Mouse (Mus musculus) neural tube, embryonic 14.5 days (tissue): ENCODE results near the gene Nxt1. TPM values are rescaled to one million over a fixed set of nuclear protein-coding genes. Genes with fewer than 3 reads are reported as not detected.
A peak's percentile ranks its signal among the peaks of the same experiment; 100 is the strongest.

Experiments
- ATAC-seq: fragments of 200-750 bp; cut with Nextera tagmentation; 2 replicates; pipeline ENCODE4 v1.8.0; 2017; ENCODE audit warnings: low read depth, mild to moderate bottlenecking, moderate TSS enrichment, moderate library complexity
- H3K27ac ChIP-seq: fragments of 300-500 bp; sonication (generic); 2 replicates; pipeline ENCODE4 v1.5.1; 2014; ENCODE audit warnings: low read depth, mild to moderate bottlenecking, control low read depth, low read length, moderate library complexity, mixed read lengths
- H3K27me3 ChIP-seq: fragments of 300-500 bp; sonication (generic); 2 replicates; pipeline ENCODE4 v1.6.1; 2014; ENCODE audit warnings: low read length; ENCODE audit not compliant: control insufficient read depth, insufficient read depth
- H3K36me3 ChIP-seq: fragments of 300-500 bp; sonication (generic); 2 replicates; pipeline ENCODE4 v1.6.1; 2014; ENCODE audit warnings: low read length, mixed read lengths; ENCODE audit not compliant: control insufficient read depth, insufficient read depth
- H3K4me1 ChIP-seq: fragments of 300-500 bp; sonication (generic); 2 replicates; pipeline ENCODE4 v1.6.1; 2014; ENCODE audit warnings: low read length; ENCODE audit not compliant: control insufficient read depth, insufficient read depth
- H3K4me2 ChIP-seq: fragments of 300-500 bp; sonication (generic); 2 replicates; pipeline ENCODE4 v1.6.1; 2014; ENCODE audit warnings: mild to moderate bottlenecking, low read depth, low read length, control low read depth
- H3K4me3 ChIP-seq: fragments of 300-500 bp; sonication (generic); 2 replicates; pipeline ENCODE4 v1.5.1; 2014; ENCODE audit warnings: low read depth, low read length, control low read depth, mixed read lengths
- H3K9ac ChIP-seq: fragments of 300-500 bp; sonication (generic); replicated peaks from 2 replicates; pipeline ENCODE4 v1.6.1; 2014; ENCODE audit warnings: low read depth, mild to moderate bottlenecking, control low read depth, low read length, mixed read lengths
- H3K9me3 ChIP-seq: fragments of 300-500 bp; sonication (generic); 2 replicates; pipeline ENCODE4 v1.6.1; 2016; ENCODE audit warnings: low read length; ENCODE audit not compliant: control insufficient read depth
- WGBS: fragments of 180-500 bp; shearing (Covaris S2); extraction: QIAGEN DNeasy Blood & Tissue Kit; methylation state at CpG from one replicate; pipeline ENCODE4 v1.1.7; 2014; 5-methylcytosine and 5-hydroxymethylcytosine counted together
- polyA plus RNA-seq: library from polyadenylated mRNA; unstranded; fragments of >200 nt; fragmentation: Nextera tagmentation; extraction: Ambion mirVana; gene quantifications from 2 replicates; pipeline ENCODE4 v1.2.1, GENCODE M21; 2014

Nxt1 gene
- polyA plus RNA-seq, 1 experiment from 2014 or later = 43.3 TPM

DNA sequence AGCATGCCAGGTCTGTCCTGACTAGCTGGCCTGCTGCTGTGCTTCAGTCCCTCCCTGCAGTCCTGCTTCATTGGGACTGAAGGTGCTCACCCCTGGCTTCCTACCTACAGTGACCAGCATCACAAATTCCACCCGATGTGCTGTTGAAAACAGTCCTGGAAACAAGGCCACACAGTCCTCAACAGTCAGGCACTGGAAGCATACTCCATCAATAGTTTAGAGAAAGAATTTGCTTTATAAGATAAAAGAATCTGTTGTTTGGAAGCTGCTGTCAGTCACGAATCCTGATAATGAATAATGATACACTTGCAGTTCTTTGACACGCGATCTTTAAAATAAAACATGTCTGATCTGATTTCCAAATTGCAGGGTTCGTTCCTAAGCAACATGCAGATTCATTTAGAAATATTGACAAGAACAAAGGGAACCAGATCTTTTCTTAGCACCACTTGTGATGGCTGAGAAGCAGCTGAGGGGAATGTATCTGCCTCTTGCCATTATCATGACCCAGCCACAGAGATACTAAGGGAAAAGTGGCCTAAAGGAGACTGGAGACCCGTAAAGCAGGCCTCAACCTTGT, 27.9 kb upstream of the Nxt1 start:
- Histone ChIP-seq H3K4me3 (no peak overlapping the region), H3K4me1 (no peaks in the 10 kb centered on the region), H3K27me3 (no peaks in the 10 kb centered on the region), H3K36me3 (no peaks in the 10 kb centered on the region), H3K9ac (no peak overlapping the region), H3K27ac (no peak overlapping the region), H3K9me3 (no peaks in the 10 kb centered on the region), H3K4me2 (no peak overlapping the region)
- WGBS = 89% methylated on average over 6 of the region's 6 CpGs
- no peak for ATAC-seq

DNA sequence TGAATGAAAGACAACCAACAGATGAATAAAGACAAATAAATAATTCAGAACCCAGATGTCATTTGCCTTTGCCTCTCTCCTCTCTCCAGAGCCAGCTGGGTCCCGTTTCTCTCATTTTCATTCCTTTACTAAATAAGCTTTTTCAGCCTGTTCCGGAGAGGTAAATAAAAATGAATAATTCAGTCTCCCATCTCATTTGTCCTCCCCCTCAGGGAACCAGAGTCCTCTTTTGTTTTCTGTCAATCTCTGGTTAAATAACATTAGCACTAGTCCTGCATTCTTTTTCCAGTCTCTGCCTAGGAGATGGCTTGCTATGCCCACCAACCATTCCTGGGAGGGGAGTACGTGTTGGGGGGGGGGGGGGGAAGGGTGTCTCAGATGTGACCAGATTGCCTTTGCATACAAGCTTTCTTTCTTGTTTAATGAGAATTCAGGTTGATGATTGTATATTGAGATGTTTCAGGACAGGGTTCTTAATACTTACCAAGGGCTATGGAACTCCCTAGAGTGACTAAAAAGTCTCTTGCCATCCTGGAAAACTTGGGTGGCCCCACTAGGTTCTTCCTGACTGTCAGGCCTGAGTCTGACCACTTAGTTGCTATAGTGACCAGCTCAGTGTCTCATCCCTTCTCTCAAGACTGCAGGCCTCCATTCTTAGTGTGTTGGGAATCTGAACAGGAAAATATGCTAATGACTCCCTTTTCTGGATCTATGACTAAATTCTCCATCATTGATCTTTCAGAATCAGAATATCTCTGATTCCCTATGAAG, 21.6 kb upstream of the Nxt1 start:
- Histone ChIP-seq H3K4me3 (no peak overlapping the region), H3K36me3 (no peaks in the 10 kb centered on the region), H3K27me3 (no peaks in the 10 kb centered on the region), H3K9ac (no peak overlapping the region), H3K27ac (no peak overlapping the region), H3K4me2 (no peak overlapping the region), H3K9me3 (no peaks in the 10 kb centered on the region), H3K4me1 (peaks cover 6% of the 10 kb centered on the region)
- peak; percentile 72 for ATAC-seq
- 15% methylated on average over 3 of the region's 3 CpGs for WGBS

DNA sequence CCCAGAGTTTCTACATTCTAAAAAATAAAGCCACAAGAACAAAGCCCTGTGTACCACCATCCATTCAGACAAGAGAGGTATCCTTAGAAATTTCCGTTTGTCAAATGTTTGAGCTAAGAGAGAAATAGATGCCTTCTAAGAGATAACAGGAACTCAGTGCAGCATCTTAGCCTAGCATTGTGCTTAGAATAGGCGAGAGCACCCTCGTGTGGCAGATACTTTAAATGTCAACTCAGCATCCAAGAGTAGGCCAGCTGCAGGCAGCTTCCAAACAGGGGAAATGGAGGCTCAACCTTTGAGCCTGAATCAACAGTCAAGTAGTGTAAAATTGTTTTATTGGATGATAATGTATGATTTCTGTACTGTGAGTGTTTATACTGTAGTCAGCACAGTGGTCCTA, 17.4 kb upstream of the Nxt1 start:
- no peak overlapping the region for H3K27ac ChIP-seq
- peaks cover 6% of the 10 kb centered on the region for H3K4me1 ChIP-seq
- 4% methylated on average over 3 of the region's 3 CpGs for WGBS
- no peak overlapping the region for H3K4me3 ChIP-seq
- H3K36me3 ChIP-seq = no peaks in the 10 kb centered on the region
- no peak overlapping the region for H3K4me2 ChIP-seq
- H3K9ac ChIP-seq = no peak overlapping the region
- no peaks in the 10 kb centered on the region for H3K27me3 ChIP-seq
- H3K9me3 ChIP-seq = no peaks in the 10 kb centered on the region
- ATAC-seq = peak; percentile 78

DNA sequence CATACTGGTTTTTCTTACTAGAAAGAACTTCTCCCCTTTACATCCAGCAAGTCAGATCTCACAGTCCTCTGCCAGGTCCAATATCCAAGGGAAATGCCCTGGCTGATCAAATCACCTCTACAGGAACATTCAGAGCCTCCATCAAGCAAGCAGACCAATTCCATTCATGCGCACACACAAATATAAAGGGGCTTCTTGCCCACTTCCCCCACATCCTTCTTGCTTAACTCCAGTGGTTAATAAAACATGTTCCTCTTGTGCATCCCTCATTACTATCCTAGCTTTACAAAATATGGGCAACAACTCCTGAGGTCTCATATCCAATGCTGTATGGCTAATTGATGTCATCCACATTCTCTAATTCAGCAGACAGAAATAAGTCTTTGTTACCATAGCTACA, 8.9 kb upstream of the Nxt1 start:
- Histone ChIP-seq H3K4me2 (no peak overlapping the region), H3K4me1 (no peaks in the 10 kb centered on the region), H3K9ac (no peak overlapping the region), H3K36me3 (no peaks in the 10 kb centered on the region), H3K9me3 (no peaks in the 10 kb centered on the region), H3K27ac (no peak overlapping the region), H3K27me3 (no peaks in the 10 kb centered on the region), H3K4me3 (no peak overlapping the region)
- WGBS = 92% methylated on average over 1 of the region's 1 CpGs
- ATAC-seq = no peak

DNA sequence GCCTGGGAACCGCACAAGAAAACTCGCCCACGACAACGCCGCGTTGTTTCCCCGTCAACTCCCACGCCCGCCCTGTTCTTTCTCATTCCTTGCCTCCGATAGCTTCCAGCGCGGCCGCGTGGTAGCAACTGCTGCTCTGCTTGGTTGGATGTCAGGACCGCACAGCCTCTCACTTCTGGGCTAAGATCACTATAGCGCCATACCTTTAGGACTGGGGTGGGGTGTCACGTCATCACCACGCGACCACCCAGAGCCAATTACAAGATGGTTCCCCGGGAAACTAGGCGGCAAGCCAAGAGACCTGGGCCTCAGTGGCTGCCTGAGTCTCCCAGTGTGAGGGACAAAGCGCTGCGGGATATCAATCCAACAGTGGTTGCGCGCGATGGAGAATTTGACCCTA, 5.4 kb downstream of the Nxt1 start:
- peak overlapping the region; percentile 46; the same call in 1 of the 2 replicates for H3K9ac ChIP-seq
- 3% methylated on average over 26 of the region's 26 CpGs for WGBS
- peak overlapping the region; percentile 70 for H3K27ac ChIP-seq
- peak overlapping the region; percentile 55 for H3K4me2 ChIP-seq
- peaks cover 8% of the 10 kb centered on the region for H3K36me3 ChIP-seq
- H3K9me3 ChIP-seq = no peaks in the 10 kb centered on the region
- ATAC-seq = peak; percentile 59
- H3K27me3 ChIP-seq = no peaks in the 10 kb centered on the region
- H3K4me3 ChIP-seq = peak overlapping the region; percentile 42
- H3K4me1 ChIP-seq = peaks cover 27% of the 10 kb centered on the region

DNA sequence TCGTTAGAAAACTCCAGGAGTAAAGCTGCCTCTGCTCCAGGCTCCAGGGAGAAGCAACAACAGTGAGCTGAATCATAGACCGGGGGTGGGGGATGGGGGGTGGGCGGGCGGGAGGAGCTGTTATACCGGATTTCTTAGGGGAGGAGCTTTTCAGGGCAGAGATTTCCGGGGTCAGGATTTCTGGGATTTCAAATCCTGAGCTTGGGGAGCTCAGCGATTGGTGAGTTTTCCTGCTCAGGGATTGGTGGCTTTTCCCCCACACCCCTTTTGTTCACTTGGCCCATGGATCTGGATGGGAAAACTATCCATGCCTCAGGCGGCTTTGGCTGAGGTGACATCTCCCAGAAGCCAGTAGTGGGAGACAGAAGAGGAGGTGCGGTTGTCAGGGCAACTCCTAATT, 6.9 kb downstream of the Nxt1 start:
- WGBS = 4% methylated on average over 9 of the region's 9 CpGs
- ATAC-seq = 0 out of 2 replicates have a peak, but pooled peaks have one; percentile 1
- Histone ChIP-seq H3K27me3 (no peaks in the 10 kb centered on the region), H3K9me3 (no peaks in the 10 kb centered on the region), H3K27ac (peak overlapping the region; percentile 60), H3K4me1 (peaks cover 19% of the 10 kb centered on the region), H3K4me2 (peak overlapping the region; percentile 95), H3K9ac (0 out of 2 replicates have a peak overlapping the region, but pooled peaks have one; percentile 25), H3K4me3 (peak overlapping the region; percentile 9; the same call in 1 of the 2 replicates), H3K36me3 (peaks cover 11% of the 10 kb centered on the region)

DNA sequence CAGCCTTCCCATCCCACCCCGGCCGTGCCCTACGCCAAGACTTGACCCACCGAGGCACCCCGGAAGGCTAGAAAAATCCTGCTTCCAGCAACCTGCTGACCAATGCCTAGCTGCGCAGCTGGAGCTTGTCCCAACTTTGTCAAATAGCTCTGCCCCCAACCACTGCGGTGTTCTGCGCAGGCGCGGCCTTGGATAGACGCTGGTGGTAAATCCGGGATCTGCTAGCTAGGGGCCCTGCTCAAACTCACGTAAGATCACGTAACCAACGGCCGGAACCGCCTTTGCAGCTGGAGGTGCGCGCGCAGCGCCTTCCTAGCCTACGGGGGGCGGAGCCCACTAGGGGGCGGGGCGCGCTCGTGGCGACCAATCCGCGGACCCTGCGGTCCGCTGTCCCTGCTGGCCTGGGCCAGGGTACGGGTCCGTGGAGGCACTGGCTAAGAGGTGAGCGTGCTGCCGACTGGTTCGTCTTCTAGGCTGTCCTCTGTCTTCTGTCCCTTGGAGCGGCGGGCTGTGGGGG, 8.4 kb downstream of the Nxt1 start, which contains the start of gene Gzf1:
Gene Gzf1 (plus strand): TSS at position 249 of the 517 bp plus-strand sequence.
- ATAC-seq = peak; percentile 93
- WGBS = under 1% methylated on average over 39 of the region's 39 CpGs

DNA sequence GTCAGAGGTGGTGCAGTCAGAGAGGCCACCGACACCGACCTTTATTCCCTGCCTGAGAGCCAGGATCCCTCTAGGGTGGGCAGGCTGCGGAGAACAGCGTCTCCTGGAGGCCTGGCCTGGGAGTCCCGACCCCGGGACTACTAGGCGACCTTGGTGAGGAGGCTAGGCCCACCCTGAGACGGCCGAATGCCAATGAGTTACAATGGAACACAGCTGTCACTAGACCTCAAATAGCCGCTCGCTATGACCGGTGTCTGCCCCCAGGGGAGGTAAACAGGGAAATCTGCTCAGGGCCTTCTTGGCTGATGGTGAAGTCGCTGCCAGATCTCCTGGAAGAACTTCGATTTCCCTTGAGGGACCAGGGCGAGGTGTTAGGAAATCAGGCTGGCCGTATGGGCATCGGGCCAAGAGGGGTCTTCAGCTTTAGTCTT, 9.1 kb downstream of the Nxt1 start:
- 10% methylated on average over 17 of the region's 17 CpGs for WGBS
- Histone ChIP-seq H3K4me3 (peak overlapping the region; percentile 67), H3K9ac (peak overlapping the region; percentile 82), H3K4me2 (peak overlapping the region; percentile 95), H3K9me3 (no peaks in the 10 kb centered on the region), H3K36me3 (peaks cover 17% of the 10 kb centered on the region), H3K27me3 (no peaks in the 10 kb centered on the region), H3K27ac (peak overlapping the region; percentile 55; the same call in 1 of the 2 replicates), H3K4me1 (peaks cover 19% of the 10 kb centered on the region)
- peak; percentile 60 for ATAC-seq

More for the DNA sequence above, 8.4 kb downstream of the Nxt1 start, which contains the start of gene Gzf1:
- H3K9me3 ChIP-seq = no peaks in the 10 kb centered on the region
- H3K27me3 ChIP-seq = no peaks in the 10 kb centered on the region
- H3K4me3 ChIP-seq = peak within 1 kb of the TSS; percentile 67
- H3K4me1 ChIP-seq = peaks cover 19% of the 10 kb centered on the region
- peak within 1 kb of the TSS; percentile 95 for H3K4me2 ChIP-seq
- peak within 1 kb of the TSS; percentile 55 for H3K27ac ChIP-seq
- H3K9ac ChIP-seq = peak within 1 kb of the TSS; percentile 82
- peaks cover 18% of the 10 kb centered on the region for H3K36me3 ChIP-seq

DNA sequence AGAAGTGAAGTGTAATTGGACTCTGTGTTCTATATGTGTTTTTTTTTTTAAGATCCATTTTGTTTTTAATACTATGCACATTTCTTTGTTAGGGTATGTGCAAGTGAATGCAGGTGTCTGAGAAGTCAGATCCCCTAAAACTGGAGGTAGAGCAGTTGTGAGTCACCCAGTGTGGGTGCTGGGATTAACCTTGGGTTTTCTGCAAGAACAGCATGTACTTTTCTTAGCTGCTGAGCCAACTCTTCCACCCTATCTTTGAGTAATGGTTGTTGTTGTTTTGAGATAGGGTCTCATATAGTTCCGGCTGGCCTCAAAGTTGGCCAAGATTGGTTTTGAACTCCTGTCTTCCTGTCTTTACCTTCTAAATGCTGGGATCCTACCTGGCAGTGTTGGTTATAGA, 10.6 kb downstream of the Nxt1 start:
- ATAC-seq = no peak
- 100% methylated on average over 1 of the region's 1 CpGs for WGBS
- H3K4me1 ChIP-seq = peaks cover 18% of the 10 kb centered on the region
- H3K9ac ChIP-seq = no peak overlapping the region
- H3K4me3 ChIP-seq = no peak overlapping the region
- no peak overlapping the region for H3K4me2 ChIP-seq
- H3K27ac ChIP-seq = no peak overlapping the region
- H3K27me3 ChIP-seq = no peaks in the 10 kb centered on the region
- peaks cover 18% of the 10 kb centered on the region for H3K36me3 ChIP-seq
- H3K9me3 ChIP-seq = no peaks in the 10 kb centered on the region
